Mouse (Mus musculus): ENCODE results near the gene Mien1. TPM values are rescaled to one million over a fixed set of nuclear protein-coding genes. Genes with fewer than 3 reads are reported as not detected.

Gene Mien1
- total RNA-seq, 2 experiments from 2014 or later, result 104 to 110 TPM

DNA sequence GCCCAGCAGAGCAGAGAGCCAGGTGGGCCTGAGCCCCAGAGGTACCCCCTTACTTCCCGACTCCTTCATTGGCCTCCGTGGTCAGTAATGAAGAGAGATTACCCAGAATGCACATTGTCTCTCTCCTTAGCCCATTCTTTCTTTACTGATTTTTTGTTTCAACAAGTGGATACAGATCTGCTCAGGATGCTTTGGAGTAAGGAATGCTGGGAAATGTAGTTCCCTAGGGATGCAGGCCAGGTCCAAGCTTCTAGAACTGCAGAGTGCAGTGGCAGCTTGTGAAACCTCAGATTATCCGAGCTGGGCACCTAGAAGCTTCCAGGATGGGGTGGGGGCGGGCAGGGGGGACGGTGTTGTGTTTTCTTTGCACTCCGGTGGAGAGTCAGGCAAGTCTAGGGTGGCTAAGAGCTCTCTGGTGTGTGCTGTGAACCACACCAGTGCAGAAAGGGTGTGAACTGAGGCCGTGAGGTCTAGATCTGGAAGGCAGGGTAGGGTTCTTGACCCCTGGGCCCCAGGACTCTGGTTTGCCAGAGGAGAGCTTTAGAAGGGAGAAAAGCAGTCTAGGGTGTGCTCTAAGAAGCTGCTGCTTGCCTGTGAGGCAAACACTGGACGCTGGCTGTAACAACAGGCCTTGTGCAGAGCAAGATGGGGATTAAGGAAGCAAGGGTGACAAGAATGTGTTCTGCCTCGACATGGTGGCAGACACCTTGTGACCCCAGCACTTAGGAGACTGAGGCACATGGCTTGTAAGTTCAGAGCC is 6.9 kb downstream of the Mien1 start:
- no peak for DNase-seq (ENCODE audit: low spot score in 2 of 2)

DNA sequence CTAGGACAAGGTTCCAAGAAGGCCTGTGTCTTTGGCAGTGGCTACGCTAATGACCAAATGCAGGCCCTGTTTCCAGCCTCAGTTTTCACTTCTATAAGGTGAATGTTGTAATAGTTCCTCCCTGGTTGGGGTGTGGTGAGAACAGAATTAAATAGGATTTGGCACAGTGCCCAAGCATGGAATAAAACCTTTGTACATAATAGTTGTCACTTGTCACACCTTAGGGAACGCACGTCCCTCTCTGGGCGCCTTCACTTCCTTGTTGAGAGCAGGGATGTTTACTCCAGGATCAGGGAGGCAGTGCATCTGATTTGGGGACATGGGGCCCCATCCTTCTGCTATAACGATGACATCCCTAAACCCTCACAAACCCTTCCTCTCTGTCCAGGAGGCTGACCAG is 10.4 kb downstream of the Mien1 start:
- no peak for DNase-seq (ENCODE audit: low spot score in 2 of 2)

DNA sequence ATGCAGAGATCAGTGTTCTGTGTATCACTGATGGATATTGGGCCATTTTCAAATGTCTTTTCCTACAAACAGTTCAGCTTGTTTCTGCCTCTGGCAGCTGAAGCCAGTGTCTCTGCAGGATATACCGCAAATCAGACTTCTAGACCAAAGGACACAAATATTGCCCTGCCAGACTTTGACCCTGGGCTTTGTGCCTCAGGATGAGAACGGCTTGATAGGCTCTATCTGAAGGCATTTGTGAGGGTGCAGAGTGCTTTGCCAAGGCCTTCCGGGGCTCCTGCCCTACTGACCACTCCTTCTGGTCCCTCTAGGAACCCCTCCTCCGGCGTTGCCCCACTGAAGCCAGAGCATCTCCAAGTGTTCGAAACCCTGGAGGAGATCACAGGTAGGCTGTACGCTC is 12.2 kb downstream of the Mien1 start:
- no peak for DNase-seq (ENCODE audit: low spot score in 2 of 2)

DNA sequence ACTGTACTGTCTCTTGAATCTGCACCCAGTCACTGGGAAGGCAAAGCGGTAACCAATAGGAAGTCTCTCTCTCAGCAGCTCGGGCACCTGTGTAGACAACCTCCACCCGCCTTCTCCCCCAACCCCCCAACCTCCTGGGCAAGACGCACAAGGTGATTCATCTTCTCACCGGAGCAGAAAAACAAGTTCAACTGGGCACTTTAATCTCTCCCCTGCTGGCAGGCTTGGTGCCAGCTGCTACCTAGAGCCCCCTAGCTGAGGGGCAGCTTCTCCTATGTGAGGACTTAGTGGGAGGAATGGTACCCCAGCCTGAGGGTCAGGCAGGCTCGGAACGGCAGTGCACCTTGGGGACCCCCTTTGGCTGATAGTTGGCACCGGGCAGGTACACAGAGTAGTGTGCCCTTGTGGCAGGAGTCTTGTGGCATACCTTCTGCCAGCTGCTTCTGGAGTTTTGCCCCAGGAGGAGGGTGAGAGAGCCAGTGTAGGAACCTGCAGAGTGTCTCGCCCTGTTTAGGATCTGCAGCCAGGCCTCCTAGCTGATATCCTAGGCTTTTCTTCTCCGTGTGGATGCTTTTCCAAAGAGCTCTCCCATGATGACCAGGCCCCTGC is 19.7 kb downstream of the Mien1 start:
- no peak for DNase-seq (ENCODE audit: low spot score in 2 of 2)

DNA sequence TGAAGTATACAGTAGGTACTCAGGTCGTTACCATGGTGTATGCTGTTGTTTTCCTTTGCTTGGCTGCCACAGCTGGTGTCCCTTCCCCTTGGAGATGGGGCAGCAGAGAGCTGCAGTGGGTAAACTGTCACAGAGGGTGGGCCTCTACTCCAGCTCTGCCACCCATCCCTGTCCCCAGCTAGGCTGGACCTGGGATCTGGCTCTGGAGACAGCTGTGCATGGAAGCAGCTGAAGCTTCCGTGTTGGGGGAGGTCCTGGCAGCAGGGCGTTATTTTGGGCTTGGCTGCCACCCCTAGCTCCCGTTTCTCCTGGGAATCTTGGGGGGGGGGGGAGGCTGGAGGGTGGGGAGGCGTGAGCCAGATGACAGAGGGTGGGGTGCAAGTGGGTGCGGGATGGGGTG is 20.5 kb downstream of the Mien1 start:
- DNase-seq (ENCODE audit: low spot score in 2 of 2), result no peak

DNA sequence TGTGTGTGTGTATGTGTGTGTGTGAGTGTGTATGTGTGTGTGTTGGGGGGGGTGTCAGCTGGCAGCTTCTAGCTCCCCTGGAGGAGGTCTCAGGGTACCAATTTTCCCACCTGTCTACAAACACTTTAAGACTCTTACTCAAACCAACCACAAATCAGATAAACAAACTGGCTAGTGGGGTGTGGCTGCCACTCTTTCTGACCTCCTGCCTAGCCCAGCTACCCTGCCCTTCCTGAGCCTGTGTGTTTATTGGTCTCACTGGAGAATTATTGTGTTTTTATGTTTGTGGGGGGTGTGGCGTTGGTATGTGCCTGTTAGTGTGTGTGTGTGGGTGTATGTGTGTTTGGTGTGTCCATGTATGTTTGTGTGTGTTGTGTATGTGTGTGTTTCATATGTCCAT is 21.7 kb downstream of the Mien1 start:
- DNase-seq (ENCODE audit: low spot score in 2 of 2), result no peak

DNA sequence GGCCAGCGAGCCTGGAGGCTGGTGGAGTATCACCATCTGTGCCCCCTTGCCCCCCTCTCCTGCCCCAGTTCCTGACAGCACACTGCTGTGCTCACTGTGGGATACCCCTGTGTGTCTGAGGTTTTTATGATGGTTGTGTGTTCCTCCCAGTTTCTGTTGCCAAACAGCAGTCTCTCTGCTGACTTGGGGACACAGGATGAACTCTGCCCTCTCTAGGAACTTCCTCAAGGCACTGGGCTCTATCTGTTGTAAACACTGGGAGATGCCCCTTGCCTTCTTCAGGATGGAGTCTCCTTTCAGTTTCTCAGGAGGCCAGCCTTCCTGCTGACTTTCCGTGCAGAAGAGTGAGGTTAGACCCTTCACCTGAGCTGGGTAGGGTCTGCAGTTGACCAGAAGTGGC is 24.6 kb downstream of the Mien1 start:
- no peak for DNase-seq (ENCODE audit: low spot score in 2 of 2)

DNA sequence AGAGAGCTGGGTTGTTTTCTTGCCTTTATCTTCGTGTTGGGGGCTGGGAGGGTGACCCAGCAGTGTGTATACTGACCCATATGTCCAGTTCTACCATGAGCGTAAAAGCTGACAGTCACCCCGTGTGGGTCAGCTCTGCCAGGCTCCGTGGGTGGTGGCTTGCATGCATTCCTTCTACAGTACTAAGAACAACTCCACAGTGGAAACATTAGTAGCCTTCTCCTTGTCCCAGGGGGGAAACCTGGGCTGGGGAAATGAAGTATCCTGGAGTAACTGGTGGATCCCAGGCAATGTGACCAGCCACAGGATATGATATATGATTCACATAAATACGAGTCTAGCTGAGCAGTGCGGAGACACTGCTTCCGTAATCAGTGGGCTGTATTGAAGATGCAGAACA is 25.1 kb downstream of the Mien1 start:
- DNase-seq (ENCODE audit: low spot score in 2 of 2), result no peak

DNA sequence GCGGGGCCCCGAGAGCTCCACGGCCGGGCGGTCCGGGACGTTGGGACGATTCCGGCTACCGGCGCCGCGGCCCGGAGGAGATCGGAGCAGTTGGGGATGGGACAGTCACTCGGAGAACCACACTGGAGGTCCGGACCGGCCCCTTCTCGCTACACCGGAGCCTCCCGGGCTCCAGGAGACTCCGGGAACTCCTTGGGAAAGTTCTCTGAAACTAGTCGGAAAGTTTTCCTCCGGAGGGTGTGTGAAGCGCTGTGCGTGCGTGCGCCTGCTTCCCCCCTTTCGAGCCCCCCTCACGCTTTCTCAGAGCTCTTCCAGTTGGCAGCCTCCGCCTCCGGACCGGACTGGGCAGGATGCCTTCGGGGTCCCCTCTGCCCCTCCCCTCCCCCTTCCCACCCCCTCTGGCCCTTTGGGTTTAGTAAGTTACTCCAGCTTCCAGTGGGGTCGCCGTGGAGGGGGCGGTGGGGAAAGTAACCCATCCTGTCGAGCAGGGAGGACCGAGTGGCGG is 25.9 kb downstream of the Mien1 start:
- no peak for DNase-seq (ENCODE audit: low spot score in 2 of 2)

DNA sequence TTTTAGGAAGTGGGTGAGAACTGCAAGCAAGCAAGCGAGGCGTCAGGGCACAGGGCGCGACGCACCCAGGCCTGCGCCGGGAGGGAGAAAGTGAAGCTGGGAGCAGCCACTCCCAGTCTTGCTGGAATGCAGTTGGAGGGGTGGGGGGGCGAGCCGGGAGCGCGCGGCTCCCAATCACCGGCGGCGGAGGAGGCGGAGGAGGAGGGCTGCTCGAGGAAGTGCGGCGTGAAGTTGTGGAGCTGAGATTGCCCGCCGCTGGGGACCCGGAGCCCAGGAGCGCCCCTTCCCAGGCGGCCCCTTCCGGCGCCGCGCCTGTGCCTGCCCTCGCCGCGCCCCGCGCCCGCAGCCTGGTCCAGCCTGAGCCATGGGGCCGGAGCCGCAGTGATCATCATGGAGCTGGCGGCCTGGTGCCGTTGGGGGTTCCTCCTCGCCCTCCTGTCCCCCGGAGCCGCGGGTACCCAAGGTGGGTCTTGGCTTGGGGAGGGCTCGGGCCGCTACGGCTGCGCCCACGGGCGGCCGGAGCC is 26.5 kb downstream of the Mien1 start, which contains the start of gene Erbb2:
Erbb2 (plus strand) TSS at position 198 of the 524 bp plus-strand sequence.
- DNase-seq (ENCODE audit: low spot score in 2 of 2), result no peak

DNA sequence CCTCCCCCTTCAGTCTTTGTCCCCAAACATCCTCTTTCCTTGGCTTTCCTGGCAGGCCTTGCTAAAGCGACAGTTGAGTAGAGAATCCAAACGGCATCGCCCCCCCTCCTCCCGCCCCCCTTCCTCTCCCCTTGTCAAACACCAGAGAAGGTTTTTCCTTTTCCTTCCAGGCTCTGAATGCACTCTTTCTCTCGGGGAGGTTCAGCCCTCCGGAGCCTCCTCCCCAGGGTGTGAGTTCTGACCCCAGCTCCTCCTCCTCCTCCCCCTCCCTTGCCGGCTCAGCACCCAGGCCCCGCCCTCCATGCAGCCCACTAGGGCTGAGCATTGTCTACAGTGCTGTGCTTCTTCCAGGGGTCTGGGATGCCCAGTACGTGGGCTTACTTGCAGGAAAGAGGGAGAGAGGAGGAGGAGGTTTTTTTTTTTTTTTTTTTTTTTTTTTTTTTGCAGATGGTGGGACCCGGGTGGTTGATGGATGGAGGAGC is 29.4 kb downstream of the Mien1 start:
- DNase-seq (ENCODE audit: low spot score in 2 of 2), result no peak

DNA sequence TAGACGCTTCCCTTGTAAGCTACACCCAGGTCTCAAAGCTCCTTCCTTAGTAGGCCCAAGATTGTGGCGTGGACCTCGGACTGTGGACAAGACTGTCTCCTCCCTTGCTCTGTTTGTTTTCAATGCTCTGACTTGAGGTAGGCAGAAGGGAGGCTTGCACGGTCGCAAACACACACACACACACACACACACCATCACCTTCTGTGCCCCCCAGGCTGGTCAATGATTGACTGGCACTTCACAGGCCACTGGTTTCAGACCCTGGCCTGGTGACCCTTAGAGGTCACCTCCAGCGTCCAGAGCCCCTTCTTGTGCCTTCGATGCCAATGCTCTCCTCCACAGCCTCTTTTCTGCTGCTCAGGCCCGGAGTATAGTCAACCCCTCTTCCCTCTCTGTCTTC is 29.9 kb downstream of the Mien1 start:
- no peak for DNase-seq (ENCODE audit: low spot score in 2 of 2)

DNA sequence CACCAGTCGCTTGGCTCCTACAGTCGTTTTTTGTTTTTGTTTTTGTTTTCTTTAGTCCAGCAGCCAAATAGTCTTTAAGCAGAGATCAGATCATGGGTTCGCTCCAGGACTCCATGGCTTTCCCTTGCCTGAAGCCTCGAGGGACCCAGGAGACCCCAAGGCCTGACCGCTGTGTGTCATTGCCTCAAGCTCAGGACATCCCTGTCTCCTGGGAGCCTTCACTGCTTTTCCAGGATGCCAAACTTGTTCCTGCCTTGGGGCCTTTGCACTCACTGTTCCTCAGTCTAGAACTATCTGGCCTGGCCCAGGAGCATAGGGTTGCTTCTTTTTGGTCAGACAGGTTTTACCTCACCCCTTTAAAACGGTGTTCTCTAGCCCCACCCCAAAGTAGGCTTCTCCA is 32.2 kb downstream of the Mien1 start:
- DNase-seq (ENCODE audit: low spot score in 2 of 2), result no peak

DNA sequence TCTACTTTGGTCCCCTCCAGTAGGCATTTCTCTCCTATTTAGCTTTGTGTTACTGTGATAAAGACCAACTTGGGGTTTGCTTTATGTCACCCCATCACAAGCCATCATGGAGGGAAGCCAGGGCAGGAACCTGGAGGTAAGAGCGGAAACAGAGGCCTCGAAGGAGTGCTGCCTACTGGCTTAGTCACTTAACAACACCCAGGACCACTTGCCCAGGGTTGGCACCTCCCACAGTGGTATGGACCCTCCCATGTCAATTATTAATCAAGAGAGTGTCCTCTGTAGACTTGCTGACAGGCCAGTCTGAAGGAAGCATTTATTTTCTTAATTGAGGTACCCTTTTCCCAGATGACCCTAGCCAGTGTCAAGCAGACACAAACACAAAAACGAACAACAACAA is 38.0 kb downstream of the Mien1 start:
- no peak for DNase-seq (ENCODE audit: low spot score in 2 of 2)

DNA sequence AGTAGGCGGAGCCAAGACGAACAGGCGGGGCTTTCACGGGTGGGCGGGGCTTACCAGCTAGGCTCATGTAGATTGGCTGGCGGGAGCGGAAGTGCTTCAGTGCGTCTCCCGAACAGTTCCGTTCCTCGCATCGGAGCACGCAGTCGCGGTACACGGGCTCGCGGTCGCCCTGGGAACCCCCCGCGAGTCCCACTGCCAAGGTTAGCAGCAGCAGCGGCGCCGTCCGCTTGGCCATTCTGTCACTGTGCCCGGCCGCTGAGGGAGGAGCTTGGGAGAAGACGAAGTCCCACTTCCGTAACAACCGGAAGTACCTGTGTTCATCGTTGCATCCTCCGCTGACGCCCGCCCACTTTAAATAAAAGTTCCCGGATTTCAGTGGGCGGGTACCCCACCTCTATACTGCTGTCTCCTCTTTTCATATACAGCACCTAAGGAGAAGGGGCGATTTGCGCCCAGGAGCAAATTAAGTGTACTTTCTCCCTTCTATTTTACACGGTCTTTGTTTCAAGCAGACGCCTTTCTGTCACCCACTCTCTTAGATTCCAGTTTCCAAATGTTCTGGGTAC is 38.5 kb downstream of the Mien1 start, which contains the start of gene Pgap3:
Pgap3 (minus strand) TSS at position 330 of the 566 bp plus-strand sequence.
- DNase-seq (ENCODE audit: low spot score in 2 of 2), result peak; percentile 72 to 86

DNA sequence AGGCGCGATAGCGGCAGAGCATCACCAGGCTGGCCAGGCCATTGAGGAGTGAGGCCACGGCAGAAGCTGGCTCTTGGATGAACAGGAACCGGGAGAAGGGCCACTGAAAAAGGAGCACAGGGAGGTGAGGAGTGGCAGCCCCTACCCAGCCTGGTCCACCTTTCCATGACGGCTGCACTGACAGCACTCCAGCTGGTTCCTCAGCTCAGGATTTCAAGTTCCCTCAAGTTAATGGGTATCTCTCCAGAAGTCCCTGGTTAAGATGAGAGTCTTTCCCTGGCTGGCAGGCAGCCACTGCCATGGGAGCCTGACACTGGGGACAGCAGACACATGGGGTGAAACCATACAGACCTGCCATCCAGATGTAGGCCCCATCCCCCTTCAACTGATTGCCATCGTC is 40.8 kb downstream of the Mien1 start:
- no peak for DNase-seq (ENCODE audit: low spot score in 2 of 2)

DNA sequence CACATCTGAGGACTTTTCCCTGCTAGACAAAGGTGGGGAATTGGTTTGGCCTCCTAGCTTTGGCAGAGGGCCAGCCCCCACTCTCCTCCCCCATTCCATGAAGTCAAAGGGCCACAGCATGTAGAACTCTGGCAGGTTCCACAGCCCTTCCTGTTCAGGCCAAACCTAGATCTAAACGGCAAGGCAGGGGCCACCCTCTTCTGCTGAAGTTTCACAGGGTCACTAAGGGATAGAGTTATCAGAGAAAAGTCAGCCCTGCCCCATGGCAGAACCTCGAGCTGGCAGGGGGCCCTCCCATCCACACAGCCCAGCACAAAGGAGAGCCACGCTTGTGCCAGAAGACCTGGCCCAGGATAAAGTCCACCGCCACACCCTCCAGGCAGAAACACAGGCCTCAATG is 43.8 kb downstream of the Mien1 start:
- DNase-seq (ENCODE audit: low spot score in 2 of 2), result no peak

DNA sequence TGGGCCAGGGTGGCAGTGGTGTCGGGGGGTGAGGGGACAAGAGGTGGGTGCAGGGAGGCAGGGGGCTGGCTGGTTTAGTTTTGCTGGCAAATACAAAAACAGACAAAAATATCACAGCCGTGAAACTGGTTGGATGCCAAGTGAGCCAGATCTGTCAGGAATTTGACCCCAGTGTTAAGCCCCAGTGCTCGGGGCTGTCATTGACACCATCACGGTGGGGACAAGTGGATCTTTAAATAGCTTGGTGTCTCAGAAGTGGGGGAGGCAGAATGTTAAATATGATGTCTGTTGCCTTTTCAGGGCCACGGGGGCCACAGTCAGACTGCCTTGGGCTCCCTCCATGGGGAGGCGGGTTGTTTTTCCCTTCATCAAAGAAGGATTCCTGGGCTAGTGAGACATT is 44.5 kb downstream of the Mien1 start:
- no peak for DNase-seq (ENCODE audit: low spot score in 2 of 2)

DNA sequence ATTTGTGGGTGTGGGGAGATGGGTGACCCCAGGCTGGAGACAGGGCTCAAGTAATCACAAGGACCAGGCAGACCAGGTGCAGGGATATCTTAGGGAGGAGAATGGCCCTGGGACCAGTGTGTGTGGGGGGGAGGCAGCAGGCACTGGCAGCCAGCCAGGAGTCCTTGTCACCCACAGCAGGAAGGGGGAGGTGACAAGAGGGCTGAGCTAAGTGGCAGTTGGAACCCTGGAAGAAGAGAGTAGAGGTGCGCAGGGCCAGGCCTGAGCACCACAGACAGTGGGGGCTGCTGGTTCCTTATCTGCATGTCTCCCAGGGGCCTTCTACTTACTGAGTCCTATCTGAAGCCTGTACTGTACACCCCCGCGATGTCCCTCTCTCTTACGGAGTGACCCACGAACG is 45.5 kb downstream of the Mien1 start:
- no peak for DNase-seq (ENCODE audit: low spot score in 2 of 2)

DNA sequence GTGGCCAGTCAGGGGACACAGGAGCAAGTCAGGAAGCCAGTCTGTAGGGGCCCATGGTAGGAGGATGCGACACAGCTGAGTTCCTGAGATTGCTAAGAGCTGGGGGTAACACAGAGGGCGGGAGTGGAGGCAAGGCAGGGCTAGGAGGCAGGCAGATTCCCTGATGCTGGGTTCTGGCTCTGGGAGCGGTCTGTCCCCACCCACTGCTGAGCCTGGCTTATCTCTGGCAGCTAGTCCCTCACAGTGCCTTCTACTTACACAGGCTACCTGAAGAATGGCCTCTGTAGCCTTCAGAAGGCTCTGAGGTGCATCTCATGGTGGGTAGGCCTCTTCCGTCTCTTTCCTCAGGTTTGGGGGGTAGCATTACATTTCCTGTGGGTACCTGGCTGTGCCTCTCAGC is 46.1 kb downstream of the Mien1 start:
- DNase-seq (ENCODE audit: low spot score in 2 of 2), result no peak

DNA sequence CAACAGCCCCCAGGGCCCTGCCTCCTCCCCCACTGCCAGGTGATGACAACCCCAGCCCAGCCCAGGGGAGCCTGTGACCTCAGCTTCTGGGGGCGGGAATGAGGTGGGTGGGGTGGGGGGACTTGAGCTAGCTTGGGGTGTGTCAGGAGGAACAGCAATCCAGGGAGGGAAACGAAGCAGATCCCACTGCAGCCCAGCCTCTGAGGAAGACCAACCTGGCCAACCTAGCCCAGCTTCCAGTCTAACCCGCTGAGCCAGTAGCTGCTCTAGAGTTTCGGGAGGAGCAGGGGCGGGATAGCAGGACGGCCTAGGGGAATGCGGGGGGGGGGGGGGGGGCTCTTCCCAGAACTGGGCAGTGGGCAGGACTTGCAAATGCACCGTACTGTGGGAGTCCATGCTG is 46.8 kb downstream of the Mien1 start:
- no peak for DNase-seq (ENCODE audit: low spot score in 2 of 2)

DNA sequence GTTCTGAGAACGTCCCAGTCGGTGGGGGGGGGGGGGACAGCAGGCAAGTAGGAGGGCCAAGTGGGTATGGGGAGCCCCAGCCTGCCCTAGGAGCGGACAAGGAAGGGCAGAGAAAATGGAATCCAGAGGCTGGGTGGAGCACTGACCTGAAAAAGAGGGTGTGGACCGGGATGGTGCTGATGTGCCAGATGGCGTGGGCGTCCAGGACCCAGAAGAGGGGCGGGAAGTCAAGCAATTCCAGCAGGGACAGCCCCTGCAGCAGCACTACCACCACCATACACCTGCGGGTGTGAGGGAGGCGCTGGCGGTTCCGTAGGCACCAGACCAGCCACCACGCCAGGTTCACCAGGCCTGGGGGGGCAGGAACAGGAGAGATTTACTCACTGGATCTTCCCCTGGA is 48.6 kb downstream of the Mien1 start:
- DNase-seq (ENCODE audit: low spot score in 2 of 2), result no peak
